Mouse (Mus musculus): ENCODE measurements around the gene Nhej1.

Gene Nhej1

DNA sequence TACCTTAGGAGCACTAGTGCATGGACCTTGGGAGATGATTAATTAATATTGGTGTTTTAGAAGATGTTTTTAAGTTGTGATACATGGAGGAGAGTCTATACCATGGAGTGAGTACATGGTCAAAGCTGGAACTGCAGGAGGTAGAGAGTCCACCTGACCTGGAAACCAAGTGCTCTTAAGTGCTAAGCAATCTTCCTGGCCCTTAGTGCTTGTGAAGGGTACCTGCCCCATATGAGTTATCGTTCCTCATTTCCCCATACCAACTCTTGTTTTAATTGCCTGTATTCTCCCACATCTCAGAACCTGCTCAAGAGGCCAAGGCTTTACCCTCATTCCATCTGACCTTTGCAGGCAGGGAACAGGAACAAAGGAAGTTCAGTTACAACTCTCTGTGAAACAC, 149.1 kb downstream of the Nhej1 start:
- no peak for DNase-seq (ENCODE audit: low spot score in 2 of 2)

DNA sequence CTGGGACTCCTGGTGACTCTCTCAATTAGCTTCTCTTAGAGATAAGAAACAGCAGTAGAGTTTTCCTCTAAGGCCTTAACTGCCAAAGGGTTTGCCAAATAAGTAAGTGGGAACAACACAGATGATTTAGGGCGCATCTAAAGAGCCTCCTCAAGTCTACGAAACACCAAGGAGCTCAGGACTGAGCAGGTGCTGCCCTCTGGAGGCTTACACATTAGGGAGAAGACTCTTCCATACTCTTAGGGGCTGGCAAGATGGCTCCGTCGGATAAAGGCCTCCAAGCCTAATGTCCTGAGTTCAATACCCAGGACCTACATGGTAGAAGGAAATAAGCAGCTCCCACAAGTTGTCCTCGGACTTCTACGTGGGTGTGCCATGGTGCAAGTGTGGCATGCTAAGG, 151.4 kb downstream of the Nhej1 start:
- DNase-seq (ENCODE audit: low spot score in 2 of 2) = no peak

DNA sequence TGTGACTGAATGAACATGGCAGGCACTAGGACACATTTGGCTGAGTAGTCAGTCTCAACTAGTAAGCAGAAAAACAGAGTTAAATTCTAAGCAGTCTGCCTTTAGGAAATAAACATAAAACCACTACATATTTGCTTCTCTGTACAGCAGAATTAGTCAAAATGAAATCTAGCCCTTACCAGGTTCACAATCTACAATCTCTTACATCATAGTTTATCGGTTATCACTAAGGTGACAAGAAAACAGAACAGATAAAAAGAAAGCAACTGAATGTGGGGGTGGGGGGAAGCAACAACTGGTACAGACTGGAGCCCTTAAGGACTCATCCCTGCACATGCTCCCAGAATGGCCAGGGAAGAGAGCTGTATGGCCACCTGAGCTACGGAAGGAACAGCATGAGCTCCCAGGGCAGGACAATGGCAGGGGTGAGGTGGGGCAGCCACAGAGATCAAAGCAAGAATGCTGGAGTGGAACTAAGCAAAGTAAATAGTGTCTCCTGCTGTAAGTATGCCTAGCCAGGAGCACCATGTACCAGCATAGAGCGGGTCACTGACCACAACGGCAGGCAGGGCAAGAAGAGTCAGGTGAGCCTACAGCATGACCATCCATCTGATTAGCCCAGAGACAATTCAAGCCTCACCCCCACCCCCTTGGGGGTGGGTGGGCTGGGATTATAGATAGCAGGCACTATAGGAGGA, 153.5 kb downstream of the Nhej1 start:
- DNase-seq (ENCODE audit: low spot score in 2 of 2) = no peak

DNA sequence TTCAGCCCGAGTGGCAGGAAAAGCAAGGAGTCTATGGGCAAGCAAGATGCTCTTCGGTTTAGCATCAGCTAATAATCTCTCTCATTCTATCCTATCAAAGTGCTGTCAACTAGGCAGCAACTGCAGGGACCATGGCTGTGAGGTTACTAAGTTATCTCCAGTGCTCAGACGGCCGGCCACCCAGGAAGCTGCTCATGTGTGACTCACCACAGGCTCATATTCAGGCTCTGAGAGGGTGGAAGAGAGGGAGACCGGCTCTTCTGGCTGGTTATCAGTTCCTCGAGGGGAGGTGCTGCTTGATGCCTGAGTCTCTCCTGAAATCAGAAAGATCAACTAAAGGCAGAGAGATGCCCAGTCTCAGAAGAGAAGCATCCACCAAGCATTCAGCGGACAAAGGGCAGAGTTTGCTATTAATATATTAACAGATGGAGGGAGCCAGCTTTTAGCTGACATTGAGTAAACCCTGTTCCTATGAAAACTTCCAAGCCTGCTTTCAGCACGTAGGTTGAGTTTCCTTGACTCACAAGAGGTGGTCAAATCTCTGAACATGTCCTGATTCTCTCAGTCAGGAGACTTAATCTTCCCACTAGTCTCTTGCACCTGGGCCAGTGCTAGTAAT, 156.9 kb downstream of the Nhej1 start:
- no peak for DNase-seq (ENCODE audit: low spot score in 2 of 2)

DNA sequence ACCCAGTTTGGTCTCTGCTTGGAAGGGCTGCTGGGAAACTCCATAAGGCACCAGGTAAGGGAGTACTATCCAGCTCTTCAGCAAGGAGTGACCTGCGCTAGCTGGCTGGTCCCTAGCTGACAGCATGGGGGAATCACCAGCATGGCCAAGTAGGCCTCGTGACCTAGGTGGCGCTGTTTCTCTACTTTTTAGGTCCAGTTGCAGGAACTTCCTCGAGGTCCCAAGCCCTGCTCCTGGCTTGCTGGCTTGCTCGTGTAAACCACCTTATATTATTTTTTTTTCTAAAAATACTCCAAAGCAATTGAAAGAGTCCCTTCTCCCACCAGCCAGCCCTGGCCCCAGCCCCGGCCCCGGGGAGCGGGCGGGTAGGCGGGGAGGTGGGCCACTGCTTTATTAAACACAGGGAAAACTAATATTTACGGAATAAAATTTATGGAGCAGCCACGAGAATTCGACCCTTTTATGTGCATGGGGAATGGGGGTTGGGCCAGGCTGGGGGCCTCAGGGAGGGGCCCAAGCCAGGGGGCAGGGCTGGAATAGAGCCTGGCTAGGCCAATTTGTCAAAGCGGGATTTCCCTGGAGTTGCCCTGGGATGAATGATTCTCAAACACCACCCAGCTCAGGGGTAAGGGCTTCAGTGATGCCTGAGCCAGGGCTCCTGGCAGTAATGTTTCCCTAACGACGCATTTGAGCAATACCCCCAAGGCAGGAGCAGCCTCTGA, 160.3 kb downstream of the Nhej1 start:
- peak; percentile 47 to 73 for DNase-seq (ENCODE audit: low spot score in 2 of 2)

DNA sequence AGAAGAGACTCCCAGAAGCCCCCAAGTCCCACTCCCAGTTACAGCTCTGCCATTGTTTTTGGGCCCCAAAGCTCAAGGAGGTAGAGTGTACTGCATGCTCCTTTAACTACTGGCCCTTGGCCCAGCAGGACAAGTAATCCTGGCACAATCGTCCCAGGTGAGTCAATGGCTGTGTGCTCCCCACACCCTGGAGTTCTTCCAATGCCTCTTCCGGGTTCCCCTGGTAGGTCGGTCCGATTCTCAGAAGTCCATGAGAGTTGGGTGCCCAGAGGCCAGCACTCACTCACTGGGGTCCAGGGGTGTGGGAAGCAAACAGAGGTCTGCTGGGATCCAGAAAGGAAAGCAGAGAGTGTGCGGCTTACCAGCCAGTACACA, 162.2 kb downstream of the Nhej1 start:
- no peak for DNase-seq (ENCODE audit: low spot score in 2 of 2)

DNA sequence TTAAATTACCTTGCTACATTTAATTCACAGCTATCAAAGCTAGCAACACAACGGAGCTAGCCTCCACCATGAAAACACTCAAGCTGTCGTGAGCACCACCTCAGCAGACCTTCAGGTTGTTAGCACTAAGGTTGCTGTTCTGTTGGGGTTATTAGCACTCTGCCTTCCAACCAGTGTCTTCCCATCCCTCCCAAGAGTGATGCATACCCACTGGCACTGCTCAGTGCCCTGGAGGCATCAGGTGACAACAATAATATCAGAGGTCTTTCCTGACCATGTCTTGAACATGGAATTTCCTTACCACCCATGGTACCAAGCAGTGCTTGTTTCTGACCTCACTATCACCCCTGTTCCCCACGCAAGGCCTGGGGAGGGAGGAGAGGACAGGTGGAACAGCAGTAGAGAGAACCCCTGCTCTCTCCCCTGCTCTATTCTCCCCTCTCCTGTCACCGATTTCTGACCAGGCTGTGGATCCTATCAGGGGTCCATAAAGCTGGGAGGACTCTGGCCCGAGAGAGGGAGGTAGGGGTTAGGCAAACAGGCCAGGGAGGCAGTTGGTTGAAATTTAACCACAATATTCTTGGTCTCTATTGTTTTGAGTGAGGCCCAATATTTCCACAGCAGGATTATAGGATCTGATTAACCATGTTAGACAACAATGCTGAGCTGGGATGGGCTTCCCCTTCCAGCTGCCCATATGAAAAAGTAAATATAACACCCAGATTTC, 162.7 kb downstream of the Nhej1 start:
- DNase-seq (ENCODE audit: low spot score in 2 of 2) = no peak

DNA sequence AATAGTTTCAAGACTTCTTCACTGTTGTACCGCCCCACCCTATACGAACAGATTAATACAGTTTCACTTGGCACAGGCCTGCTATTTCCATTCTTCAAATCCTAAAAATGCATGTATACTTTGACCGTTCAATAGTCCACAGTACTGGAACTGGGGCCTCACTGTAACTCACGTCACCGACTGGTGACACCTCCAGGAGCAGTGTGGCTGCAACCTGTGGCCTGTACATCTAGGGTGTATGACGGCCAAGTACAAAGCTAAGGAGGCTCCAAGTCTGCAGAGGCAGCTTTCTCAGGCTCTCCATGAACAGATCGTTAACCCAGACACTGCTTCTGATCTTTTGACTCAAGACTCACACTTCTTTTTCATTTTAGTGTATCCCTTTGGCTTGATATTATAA, 163.3 kb downstream of the Nhej1 start:
- DNase-seq (ENCODE audit: low spot score in 2 of 2) = no peak

DNA sequence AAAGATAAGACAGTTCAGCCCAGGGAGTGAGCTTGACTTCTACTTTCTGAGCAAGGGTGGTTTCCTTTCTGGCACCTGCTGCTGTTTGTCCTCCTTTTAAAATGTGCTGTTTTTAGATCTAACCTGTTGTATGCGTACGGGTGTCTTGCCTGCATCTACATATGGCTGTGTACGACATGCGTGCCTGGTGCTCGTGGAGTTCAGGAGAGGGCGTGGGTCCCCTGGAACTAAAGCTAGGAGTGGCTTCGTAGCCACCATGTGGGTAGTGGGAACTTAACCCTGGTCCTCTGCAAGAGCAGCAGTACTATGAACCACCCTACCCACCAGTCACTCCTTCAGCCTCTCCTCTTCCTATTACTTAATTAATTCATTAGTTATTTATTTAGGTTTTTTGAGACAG, 164.9 kb downstream of the Nhej1 start:
- no peak for DNase-seq (ENCODE audit: low spot score in 2 of 2)

DNA sequence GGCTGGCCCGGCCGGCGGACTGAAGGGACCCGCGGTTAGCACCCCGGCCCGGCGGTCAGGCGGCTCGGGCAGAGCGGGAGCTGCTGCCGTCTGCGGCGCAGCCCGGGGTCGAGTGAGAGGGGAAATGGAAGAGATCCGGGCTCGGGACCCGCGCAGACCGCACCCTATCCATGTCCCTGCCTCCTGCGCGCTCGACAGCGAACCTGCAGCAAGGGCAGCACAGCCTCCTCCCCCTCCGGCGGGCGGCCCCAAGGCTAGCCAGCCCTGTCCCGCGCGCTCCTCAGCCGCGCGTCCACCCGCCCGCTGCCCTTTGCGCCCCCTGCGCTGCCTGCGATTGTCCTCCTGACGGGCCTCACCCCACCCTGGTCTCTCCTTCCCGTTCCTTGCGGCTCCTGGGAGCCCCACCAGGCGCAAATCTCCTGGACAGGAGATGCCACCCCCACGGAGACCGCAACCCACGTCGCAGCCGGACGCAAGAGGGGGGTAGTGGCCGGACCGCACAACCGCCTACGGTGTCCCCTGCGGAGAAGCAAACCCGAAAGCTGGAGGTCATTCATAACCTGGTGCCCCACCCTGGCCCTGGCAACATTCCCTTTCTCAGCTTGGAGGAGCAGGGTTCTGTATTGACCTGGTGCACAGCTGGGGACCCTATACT, 173.3 kb downstream of the Nhej1 start, which contains the start of gene Ihh:
Gene Ihh, minus strand, starts transcription at position 117 of the 655 bp plus-strand sequence.
- no peak for DNase-seq (ENCODE audit: low spot score in 2 of 2)

DNA sequence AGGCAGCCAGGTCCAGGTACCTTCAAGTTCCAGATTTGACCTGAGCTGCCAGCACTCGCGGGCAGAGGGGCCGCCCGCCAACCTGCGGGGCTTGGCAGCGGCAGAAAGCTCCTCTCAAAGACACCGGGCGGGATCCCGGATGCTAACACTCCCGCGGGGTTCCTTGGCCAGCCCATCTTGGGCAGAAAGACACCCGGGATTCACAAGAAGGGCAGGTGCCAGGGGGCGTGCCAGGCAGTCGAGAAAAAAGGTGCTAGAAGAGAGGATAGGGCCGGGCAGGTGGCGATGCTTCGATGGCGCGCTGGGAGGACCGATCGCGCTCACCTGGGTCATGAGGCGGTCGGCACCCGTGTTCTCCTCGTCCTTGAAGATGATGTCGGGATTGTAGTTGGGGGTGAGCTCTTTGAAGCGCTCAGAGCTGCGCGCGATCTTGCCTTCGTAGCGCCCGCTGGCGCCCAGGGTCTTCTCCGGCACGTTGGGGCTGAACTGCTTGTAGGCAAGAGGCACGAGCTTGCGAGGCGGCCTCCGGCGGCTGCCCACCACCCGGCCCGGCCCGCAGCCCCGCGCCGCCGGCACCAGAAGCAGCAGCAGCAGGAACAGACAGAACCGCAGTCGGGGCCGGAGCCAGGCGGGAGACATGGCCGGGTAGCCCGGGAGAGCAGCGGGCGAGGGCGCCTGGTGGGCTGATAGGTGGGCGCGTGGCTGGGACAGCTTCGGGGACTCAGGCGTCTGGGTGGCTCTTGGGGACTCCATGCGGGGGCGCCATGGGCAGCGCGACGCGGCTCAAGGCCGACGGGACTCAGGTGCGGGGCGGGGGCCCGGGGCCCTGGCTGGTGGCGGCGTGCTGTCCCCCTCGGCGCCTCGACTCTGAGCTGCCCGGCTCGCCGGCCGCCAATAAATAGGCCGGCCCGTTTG, 174.2 kb downstream of the Nhej1 start:
- DNase-seq (ENCODE audit: low spot score in 2 of 2) = no peak

DNA sequence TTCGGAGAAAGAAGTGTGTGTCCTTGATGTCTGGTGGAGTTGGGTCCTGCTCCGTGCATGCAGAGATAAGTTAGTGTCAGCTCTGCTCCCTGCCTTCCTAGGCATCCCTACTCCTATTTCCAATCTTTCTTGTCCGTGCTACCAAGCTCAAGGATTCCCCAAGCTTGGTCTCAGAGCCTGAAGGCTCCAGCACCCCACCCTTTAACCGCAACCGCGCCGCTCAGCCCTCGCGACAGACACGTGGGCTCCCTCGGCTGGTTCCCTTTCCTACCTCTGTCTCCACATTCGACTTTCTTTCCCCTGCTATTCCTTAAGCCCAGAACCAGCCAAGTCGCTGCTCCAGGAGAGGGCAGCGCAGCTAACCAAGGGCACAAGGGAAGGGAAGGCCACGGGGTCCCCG, 174.9 kb downstream of the Nhej1 start:
- no peak for DNase-seq (ENCODE audit: low spot score in 2 of 2)

DNA sequence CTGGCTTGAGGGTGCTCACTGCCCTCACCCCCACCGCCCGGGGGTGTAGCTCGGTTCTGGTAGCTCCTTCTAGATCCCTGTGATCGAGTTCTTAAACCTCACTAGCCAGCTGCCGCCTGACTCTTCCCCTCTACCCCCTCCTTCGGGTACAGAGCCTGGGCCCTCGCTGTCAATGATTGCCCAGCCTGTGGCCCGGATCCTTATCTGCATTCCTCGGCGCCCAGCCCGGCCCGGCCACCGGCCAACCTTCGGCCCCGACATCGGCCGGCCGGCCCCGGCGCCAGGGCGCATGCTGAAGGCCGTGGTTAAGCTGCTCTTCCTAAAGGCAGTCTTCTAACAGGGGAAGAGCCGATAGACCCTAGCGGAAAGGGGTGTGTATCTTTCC, 175.3 kb downstream of the Nhej1 start:
- DNase-seq (ENCODE audit: low spot score in 2 of 2) = no peak

DNA sequence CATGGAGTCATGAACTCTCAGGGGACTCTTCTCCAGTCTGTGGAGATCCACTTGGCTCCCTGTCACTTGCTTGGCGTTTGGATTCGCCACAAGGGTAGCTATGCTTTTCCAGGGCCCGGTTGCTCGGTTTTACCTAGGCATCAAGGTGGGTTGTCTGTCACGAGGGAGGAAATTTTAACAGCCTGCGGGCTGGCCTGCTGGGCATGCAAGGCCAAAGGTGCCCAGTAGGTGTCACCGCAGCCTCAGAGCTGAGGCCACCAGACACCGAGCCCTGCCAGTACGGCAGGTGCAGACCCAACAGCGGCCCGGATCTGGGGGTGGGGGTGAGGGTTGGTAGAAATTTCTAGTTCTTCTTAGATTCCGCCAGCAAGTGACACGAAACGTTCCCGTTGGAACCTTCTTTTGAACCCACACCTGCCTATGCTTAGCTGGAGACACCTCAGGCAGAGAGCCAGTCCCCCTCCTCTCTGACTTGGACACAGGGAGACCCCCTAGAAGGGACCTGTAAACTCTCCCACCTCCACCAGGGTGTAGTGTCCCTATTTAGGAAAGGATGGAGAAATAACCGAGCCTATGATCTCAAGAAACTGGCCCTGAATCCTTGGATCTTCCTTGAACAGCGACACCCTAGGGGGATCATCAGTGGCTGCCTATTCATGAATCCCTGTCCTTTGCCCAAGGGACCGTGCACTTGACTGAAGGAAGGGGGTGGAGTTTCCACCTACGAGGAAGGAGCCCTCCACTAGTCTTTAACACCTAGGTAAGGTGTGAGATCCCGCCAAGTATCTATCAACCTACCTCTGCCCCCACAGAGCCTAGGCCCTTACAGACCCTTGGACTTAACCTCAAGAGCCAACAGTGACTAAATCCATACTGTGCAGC, 176.0 kb downstream of the Nhej1 start:
- DNase-seq (ENCODE audit: low spot score in 2 of 2) = peak; percentile 51 to 55

DNA sequence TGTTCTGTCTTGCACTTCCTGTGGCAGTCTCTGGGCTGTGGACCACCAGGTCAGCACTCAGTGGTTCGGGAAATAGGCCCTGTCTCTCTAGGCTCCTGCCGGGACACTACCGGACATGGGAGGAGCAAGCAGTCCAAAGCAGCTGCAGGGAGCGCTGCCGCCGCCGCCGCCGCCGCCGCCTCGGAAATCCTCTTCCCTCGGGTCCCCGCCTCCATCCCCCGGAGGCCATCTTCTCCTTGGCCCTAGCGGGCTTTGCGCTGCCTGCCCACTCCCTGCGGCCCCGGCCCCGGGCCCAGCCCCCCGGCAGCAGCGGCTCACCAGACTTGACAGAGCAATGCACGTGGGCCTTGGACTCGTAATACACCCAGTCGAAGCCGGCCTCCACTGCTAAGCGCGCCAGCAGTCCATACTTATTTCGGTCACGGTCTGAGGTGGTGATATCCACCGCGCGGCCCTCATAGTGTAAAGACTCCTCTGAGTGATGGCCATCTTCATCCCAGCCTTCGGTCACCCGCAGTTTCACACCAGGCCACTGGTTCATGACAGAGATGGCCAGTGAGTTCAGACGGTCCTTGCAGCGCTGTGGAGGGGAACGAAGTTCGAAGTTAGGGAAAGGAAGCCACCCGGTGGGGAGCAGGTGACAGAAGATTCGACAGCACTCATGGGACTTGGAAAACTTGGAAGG, 176.9 kb downstream of the Nhej1 start:
- no peak for DNase-seq (ENCODE audit: low spot score in 2 of 2)

DNA sequence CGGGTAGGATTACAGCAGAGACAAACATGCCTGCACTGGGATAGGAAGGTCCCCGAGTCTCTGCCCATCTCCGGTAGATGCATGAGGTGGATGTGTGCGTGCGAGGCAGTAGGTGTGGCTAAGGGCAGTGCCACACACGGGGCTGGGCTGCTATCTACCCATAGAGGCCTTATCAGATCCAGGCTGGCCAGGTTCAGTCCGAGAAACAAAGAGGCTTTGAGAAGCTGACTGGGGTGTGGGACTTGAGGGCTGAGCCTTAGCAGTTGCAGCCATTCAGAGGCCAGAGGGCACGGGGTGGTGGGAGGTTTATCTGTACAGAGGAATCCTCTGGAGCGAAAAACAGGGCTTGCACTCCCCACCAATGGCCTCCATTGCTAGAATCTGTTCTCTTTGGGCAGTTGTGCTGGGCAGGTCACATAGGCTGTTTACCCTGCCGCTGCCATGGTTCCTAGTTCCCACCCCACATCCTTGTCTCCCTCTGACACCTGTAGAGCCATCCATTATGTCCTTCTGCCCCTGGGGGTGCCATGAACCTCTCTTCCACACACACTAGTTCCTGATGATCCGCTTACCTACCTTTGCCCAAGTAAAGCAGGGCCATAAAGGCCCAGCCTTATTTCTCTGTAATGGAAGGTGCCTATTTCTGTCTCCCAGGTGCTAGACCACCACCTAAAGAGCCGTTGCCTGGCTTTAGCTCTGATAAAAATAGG, 183.2 kb downstream of the Nhej1 start:
- DNase-seq (ENCODE audit: low spot score in 2 of 2) = no peak

DNA sequence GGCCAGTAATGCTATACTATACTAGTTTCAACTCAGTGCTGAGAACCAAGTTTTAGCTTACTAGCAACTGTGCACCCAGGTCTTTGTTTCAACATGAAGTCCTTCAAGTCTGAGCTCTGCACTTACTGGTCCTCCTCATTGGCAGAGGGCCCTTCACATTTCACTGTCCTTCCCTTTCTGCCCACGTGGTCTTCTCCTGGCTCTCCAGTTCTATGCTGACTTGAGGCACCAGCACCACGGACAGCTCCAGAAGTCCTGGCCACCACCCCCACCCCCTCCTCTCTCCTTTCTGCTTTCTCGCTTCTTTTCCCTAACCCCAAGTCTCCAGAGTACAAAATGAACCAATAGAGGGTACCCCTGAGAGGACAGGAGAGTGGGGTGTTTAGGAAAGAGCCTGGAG, 185.2 kb downstream of the Nhej1 start:
- DNase-seq (ENCODE audit: low spot score in 2 of 2) = no peak

DNA sequence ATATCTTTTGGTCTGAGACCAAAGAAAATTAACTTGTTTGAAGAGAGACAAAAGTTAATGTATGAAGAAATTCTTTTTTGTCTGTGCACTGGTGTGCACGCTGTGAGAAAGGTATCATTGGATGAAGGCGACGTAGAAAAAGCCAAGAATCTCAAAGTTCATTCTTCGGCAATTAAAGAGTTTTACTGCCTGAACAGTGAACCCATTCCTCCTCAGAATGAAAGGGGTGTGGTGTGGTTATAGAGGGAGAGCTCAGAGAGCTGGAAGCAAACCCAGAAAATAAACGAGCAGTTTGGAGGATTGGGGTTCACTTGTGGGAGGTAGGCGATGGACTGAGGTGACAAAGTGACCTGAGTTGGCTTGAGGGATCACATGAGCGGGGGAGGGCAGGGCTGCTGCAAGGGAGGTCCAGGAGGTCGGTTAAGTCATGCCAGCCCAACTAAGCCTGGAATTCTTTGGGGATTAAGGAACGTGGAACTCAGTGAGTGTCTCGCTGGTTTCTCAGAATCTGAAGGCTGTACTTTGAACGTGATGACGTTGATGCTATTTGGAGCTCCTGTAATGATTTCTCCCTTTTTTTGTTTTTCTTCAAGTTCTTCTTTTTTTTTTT, 188.7 kb downstream of the Nhej1 start:
- no peak for DNase-seq (ENCODE audit: low spot score in 2 of 2)
